Mouse (Mus musculus) heart, postnatal 0 days (tissue): ENCODE measurements at regions not wholly inside any gene's neighbourhood (a gene's known extent, or its start where the extent isn't known, plus 50 kb on each side); places are given as distances from the start of the nearest gene placed in this dataset.

Experiments used
- CTCF ChIP-seq: IDR thresholded peaks from 2 replicates; pipeline ENCODE4 v1.5.1; 2016; ENCODE audit warnings: antibody characterized with exemption, control low read depth, low read depth
- EP300 ChIP-seq: IDR thresholded peaks from 2 replicates; pipeline ENCODE4 v1.6.1; 2016; ENCODE audit warnings: antibody characterized with exemption, low read depth

- TF ChIP-seq CTCF (no peak), EP300 (no peak)
These were observed 179.0 kb upstream of the Tenm4 start for GRCm38 (mm10) chr7:95992033-95992516.
